Mouse (Mus musculus) liver, postnatal 0 days (tissue): ENCODE measurements around the gene Tia1.

Experiments used
- CTCF ChIP-seq: sonication (generic); IDR thresholded peaks from 2 replicates; pipeline ENCODE4 v1.5.1; 2016; ENCODE audit warnings: antibody characterized with exemption, low read depth
- EP300 ChIP-seq: IDR thresholded peaks from 2 replicates; pipeline ENCODE4 v1.6.1; 2016; ENCODE audit warnings: antibody characterized with exemption, low read depth, mild to moderate bottlenecking

DNA sequence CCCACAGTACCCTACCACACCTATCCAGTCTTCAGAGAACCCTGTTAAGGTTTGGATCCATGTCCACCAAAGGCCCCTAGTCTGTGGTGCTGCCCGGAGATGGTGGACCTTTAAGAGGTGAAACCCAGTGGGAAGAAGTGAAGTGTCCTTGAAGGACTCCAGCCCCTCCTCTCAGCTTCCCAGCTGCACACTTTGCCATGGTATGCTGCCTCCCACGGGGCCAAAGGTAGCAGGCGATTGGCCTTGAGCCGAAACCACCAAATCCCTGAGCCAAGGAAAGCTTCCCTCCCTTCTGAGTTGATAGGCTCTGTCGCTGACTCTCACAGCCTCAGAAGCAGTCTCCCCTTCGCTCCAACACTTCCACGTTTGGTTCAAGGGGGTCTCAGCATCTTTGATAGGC lies 43.3 kb upstream of the Tia1 start:
- TF ChIP-seq CTCF = no peak
- no peak for TF ChIP-seq EP300
